Mouse (Mus musculus) kidney, postnatal 36 days (tissue): Measurements from ENCODE around the gene Tox3.

Experiments used
- DNase-seq, 2 experiments: peaks; one replicate each; pipeline ENCODE4 v3.0.0; 2021 to 2022; ENCODE audit warnings: mixed read lengths in 2 of 2

Tox3 gene

DNA sequence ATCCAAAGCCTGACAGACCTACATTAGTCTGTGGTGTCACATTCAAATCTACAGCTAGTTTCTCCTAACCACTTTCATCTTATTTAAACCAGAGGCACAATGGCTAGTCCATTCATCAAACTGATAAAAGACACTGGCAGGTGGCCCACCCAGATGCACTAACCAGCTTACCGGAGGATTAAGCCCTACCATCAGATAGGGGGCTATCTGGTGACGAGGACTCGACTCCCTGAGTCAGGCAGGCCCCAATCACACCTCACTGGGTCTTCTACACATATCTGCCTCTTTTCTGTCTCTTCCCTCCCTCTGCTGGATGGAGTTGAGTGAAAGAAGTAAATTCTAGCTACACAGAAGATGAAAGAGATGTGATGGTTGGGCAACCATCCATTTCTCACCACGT is 24.3 kb downstream of the Tox3 start:
- no peak for DNase-seq

DNA sequence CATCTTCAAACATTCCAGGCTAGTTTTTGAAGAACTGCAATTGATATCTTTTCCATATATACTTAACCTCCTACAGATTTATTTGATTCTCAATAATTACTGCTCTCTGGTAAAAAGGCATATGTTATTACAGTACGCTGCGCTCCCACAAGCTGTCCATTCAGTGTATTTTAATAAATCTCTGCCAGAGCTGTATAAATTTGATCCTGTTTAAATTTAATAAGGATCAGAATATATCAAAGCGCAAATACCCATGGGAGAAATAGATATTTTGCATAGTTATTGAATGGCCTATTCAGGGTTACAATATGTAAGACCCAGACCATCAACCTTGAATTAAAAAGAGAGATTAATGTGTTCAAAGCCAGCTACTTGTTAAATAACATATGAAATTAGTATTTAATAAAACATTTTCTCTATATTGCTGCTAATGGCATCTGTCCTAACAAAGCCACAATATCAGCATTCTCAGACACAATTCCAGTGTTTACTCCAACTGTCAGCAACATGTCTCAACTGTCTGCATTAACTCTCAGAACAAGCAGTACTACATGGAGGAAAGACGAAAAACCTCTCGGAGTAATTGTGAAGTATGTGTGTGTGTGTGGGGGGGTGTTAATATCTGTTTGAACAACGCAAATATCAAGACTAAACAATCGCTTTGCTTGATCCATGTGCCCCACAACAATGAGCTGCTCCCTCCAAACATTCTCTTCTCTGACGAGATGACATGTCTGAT is 25.3 kb downstream of the Tox3 start:
- DNase-seq, result no peak

DNA sequence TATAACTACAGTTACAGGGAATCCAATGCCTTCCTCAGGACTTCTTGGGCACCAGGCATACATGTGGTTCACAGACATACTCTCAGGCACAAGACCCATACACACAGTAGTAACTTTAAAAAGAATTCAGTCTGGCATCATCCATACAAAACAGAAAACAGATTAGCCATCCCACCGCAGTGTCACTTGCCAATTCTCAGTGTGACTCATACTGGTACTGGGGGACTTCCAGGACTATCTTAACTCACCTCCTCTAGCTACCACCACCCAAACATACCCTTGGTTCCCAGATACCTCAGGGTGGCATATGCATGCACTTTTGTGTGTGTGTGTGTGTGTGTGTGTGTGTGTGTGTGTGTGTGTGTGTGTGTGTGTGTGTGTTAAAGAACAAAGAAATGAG is 26.9 kb downstream of the Tox3 start:
- no peak for DNase-seq

DNA sequence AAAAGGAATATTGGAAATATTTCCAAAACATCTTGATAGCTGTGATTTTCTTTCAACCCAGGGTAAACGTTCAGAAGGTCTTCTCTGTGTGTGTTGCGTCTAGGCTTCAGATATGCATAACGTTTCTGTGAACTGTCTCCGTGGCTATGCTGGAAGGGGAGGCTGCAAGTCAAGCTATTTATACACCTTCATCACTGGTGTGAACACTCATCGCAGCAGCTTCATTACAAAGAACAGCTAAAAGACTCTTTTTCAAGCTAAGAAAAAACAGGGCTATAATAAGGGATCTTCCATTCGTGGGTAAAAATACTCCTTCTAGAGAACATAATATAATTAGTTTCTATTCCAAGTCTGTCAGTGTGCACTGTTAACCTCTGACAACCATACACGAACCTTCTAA is 33.8 kb downstream of the Tox3 start:
- DNase-seq, result no peak

DNA sequence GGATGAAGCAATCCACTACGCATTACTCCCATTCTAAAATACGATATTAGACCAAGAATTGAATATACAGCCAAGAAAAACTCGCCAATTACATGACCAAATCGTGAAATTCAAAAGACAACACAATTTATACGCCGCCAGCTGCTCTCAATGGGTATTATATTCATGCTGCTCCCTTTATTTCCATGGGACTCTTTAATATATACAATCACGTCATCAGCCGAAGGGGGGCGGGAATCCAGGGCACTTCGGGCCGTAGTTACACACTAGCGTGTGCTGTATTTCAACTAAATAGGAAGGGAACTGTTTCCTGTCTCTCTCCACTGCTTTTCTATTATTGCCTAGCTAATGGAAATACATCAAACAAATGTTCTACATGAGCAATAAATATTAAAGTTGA is 45.2 kb downstream of the Tox3 start:
- DNase-seq, result no peak

DNA sequence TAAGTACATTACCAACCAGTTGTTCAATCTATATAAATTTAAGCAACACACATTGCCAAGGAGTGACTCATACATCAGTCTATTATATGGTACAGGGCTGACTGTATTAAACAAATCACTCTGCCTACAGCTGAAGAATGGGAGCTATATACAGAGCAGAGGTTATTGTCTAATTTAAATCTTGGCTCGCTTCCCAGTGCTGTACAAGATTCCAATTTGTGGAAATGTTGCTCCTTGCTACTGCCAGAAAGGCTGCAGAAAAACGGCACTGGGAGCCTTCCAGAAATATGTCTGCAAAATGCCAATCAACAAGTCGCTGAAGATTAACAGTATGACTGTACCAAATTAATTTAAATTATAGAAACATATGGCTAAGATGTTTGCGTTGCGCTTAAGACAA is 45.9 kb downstream of the Tox3 start:
- peak in 1 of 2 experiments; percentile 18 for DNase-seq

DNA sequence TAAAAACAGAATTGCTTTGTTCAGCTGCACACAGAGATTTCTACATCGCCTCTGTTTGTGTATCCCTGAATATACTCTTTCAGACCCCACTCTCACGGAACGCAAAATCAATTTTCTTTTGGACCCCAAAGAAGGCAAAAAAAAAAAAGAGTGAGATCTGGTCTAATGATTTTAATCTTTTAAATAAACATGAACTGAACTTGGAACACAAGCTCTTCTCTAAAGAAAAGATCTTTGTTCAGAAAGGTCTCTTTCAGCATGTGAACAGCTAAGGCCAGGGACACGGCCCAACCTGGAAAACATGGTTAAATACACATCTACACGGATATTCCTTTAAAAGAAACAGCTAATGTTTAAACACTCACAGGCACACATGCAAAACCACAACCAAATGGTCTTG is 46.6 kb downstream of the Tox3 start:
- no peak for DNase-seq

DNA sequence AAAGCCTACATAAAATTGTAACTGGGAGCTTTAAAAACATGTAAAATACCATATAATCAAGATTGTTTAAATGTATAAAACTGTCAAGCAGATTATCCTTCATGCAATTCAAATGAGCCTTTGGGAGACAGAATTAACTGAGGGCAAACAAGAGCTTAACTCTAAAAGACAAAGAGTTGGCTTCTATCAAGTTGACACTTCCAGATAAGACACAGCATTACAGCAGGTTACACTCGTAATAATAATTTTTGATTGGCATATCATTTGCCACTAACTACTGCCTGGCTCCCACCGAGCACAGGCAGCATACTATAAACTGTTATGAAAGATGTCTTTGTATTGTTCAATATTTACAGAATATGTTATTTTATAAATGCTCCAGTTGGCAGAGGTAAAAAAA is 47.2 kb downstream of the Tox3 start:
- DNase-seq, result no peak

DNA sequence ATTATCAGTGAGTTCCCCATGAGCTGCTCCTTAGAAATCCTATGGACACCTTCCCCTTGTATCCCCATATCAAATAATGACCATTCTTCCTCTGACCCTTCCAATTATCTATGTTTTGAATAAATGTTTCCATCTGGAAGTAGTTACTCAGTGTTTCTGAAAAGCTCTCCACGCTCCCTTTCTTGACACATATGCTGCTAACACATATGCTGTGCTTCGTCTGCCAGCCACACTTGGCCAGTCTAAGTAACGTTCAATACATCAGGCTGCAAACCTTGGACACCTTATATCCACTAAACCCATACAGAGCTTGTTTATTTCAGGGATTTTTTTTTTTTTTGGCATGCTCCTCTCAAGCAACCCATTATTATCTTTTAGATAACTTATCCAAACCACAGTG is 54.1 kb downstream of the Tox3 start:
- DNase-seq, result no peak

DNA sequence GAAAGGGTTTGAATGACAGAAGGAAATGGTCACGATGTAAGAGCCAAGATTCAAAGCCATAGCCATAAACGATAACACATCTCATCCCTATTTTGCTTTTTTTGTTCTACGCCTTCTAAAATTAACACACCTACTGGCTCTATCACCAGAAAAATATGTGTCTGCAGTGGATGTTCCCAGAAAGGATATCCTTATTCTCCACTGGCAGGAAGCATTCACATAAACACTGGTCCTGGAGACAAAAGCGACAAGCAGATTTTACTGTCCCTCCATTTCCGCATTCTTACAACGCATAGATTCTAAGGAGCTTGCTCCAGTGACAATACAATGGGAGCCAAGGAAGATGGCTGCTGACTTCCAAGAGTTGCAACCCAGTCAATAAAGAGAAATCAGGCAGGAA is 57.3 kb downstream of the Tox3 start:
- no peak for DNase-seq

DNA sequence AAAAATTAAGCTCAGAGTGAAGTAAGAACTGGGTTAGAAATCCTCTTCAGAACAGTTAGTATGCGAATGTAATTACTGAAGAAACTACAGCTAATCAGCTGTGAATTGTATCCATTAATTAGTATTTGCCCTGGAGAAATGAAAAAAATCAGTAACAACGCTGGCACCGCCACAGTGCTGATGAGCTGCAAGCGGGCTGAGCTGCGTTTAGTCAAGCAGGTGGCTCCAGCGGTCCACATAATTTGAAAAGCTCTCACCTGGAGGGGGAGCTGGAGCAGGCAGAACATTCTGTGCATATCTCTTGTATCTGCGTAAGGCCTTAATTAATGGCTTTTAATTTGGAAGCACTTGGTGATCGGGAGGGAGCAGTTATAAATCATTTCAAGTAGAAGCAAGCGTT is 71.4 kb downstream of the Tox3 start:
- peak in 1 of 2 experiments; percentile 8 for DNase-seq

DNA sequence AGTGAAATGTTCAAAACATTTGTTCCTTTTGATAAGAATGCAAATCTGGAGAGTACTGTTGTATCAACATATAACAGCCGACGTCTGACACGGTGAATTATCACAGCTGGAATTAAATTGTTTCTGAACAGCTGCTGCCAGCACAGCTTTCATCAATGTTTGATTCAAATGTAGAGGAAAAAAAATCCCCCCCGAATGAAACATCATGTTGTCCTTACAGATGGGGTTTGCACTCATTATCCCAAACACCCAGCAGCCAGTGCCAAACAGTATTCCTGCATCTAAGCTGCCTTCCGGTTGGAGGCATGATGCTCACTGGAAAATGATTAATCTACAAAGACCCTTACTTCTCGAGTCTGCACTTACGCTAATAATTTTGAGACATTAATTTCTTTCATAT is 75.0 kb downstream of the Tox3 start:
- no peak for DNase-seq

DNA sequence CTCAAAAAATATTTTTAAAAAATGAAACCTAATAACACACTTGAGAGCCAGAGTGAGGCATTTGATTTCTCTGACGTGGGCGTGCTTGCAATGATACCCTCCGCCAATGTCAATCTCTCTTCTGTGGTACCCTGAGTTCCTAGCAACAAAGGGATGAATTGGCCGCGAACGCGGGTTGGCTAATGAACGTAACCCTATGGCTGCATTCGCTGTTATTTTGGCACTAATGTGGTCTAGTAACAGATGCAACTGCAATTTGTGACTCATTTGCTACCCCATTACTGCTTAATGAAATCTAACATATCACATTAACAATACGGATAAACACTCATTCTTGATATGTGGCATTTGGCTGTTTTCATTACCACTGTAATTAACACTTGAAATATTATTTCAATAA is 76.2 kb downstream of the Tox3 start:
- DNase-seq, result no peak

DNA sequence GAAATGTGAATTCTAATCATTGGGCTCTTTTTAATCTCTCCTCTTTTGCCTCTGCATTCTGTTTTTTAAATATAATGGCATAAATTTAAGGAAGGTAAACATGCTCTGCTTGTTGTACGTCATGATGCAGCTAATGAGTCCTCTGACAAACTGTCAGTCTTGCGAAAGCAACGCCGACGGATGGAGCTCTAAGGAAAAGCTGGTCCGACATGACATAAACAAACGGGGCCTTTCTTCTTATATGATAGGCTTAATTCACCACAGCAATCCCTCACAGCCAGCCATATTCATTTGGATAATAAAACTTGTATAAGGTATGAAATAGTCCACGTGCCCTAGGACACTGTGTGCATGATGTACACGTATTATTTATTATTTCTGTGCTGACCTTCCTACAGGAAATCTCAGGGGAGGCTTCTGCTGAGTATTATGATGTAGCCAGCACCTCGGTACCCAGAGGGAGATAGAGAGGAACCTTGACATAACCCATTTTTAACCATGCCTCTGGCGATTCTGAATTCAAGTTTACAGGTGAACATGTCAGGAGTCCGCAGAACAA is 80.4 kb downstream of the Tox3 start:
- no peak for DNase-seq

DNA sequence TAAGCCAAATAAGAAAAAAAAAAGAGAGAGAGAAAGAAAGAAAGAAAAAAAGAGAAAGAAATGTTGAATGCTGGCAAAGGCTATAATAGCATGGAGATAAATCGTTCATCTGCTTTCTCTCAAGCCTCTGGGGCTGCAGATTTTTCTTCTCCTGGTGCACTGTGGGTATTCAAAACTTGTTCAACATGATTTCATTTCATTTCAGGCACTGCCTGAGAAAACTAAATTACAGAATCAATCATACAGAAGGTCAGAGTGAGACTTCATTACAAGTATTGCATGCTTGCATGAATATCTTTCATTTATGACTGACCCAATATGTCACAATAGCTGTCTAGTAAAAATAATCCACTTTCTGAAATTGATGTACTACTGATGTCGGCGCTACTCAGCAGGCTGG is 81.2 kb downstream of the Tox3 start:
- DNase-seq, result no peak

DNA sequence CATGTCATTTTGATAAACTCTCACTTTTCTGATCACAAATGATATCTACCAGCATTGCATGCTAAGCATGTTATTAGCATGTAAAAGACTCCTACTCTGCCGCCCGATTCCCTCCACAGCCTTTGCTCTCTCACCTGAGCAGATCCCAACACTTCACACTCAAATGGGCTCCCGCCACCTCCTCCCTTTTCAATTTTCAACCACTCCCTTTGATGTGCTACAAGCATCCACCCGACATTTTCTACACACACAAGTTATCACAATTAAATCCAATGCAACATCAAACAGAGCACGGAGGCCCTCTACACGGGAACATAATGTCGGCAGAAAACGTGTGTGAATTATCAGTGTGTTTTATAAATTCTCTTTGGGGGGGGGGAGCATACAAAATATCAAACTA is 81.9 kb downstream of the Tox3 start:
- DNase-seq, result no peak

DNA sequence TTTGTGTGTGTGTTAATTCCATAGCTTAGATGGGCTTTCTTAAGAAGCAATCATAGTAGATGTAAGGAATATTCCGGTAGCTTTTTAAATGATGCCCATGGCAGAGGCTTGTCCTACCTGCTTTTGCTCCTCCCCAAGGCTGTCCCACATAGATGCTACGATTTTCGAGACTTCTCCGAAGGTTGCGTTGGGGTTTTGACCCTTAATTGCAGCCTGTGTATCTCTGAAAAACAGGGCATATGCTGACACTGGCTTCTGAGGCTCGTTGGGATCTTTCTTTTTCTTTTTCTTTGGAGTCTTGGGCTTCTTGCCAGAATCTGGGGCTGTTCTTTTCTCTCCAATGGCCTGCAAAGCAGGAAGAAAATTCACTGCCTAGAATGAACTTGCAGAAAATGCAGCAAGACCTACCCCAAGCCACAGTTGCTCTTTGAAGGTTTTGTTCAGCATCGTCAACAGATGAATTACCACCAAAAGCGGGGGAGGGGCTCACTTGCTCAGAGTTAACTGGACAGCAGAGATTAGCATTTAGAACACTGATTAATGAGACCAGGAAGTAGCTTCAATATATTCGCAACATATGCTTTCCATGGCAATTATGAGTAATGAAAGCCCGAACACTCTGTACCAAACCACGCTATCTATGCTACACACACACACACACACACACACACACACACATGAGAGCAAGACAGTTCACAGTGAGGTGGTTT is 93.8 kb downstream of the Tox3 start:
- peak in 1 of 2 experiments; percentile 15 for DNase-seq

DNA sequence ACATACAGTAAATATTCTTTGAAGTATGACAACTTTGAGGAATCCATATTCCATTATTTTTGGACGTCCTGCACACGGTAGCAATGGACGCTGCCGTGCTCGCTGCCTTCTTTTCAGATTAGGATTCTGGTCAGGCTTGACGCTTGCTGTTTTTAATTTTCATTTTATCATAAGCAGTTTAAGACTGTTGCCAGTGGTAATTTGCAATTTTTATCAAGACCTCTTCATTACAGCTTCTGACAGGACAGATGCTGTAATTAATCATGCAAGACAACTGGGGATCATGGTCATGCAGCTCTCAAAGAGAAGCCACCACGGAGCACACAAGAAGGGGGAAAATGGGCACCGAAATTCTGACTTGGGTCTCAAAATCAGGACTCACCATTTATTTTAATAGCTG is 101.8 kb downstream of the Tox3 start:
- no peak for DNase-seq

DNA sequence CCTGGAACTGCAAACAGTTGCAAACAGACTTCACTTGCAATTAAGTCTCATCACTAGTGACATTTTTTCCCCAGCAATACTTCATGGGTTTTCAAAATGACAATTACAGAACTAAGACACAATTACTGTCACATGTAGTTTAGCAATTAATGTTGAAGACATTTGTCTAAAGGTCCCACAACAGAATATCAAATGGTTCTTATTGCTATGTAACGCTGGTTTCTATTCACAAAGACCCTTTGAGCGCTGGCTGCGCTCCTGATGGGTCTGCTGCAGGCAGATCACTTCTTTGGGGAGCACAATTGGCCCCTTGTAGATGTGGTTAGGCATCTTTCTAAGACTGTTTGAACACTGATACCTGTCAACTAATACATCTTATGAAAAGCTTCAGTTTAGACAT is 102.3 kb downstream of the Tox3 start:
- no peak for DNase-seq

DNA sequence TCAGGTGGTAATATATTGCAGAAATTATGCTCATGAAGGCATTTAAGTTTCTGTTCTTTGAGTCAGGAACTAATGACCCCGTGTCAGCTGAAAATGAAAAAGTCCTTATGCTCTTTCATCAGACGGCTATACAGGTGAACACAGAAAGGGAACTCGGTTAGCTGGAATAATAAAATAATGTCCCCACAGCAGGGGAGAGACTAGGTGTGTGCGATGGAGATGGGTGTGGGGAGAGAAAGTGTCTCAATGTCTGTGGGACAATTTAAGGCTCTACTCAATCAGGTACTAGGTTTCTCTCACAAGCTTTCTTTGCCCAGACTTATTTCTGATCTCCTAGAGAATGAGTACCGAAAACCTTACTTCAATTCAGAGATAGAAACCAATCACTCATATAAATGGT is 103.0 kb downstream of the Tox3 start:
- DNase-seq, result no peak

DNA sequence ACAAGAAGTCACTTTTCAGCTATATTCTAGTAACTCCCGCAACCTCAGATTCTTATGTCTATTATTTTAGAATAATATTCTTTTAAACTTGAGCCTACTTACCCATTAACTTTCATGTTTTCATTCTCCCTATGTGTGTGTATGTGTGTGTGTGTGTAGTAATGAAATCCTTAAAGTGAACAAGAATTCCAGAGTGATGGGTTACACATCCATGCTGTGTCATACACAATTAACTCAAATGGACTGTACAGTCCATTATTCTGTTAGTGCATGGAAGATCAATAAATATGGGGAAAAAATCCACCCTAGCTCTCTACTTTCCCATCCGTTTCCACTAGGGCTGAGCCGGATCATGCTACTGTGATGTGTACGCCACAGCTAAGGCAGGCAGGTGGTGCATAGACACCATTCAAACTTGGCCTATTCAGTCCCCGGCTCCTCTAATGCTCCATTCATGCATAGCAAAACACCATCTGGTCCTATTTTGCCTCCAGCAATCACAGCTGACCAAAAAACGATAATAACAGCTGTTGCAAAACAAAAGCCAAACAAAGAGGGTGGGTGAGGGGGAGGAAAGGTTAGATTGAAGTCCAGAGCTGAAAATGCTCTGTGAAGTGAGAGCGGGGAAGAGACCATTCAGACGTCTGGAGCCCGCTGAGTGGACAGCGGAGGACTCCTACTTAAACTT is 103.5 kb downstream of the Tox3 start:
- peak; percentile 5 to 44 for DNase-seq

DNA sequence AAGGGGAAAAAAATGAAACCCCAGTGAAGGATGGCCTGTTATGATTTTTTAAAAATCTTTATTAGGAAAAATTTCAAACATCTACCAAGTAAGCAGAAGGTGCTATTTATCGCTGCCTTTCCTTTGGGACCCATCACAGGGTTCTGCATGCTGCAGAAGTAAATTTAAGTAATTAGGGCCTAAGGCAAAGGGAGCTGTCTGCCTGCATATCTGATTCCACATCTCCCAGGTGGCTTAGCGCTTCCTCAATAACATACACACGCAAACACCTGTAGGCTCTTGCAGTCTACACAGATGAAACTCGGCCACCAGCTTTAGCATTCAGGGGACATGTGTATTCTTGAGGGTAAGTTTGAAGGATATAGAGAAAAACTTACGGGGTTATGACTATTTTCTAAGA is 104.2 kb downstream of the Tox3 start:
- DNase-seq, result no peak

DNA sequence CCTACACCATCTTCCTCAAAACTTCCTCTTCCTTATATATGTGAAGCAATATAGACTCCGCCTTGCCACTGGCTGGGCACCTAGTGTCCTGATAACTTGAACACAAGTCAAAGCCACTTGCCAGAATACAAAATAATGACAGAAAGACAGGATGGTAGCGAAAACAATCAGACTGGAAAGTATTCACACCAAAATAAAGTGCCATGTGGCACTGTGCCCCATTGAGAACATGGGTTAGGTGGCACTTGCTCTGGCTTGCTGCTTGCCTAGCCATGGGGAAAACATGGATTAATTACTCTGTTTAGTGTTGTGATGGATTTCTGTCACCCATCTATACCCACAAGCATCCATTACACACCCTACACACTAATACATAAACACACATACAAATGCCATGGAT is 105.8 kb downstream of the Tox3 start:
- DNase-seq, result no peak

DNA sequence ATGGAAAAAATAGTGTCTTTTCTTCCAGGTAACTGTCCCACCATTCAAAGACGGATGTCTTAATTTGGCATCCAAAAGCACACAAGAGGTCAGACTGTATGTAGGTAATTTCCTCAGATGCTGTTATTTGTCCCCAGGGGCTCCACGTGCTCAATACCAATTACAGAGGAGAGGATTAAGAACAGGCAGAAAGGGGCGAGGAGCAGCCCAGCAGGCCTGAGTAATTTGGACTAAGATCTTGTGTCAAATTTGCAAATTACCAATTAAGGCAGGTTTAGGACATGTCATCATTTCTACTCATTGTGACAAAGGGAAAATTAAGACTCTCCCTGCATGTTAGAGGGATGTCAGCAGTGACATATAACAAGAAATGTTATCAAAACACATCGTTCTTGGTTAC is 106.7 kb downstream of the Tox3 start:
- no peak for DNase-seq
